ENCODE assay signal across 8 mouse cellular contexts in the genomic region with DNA sequence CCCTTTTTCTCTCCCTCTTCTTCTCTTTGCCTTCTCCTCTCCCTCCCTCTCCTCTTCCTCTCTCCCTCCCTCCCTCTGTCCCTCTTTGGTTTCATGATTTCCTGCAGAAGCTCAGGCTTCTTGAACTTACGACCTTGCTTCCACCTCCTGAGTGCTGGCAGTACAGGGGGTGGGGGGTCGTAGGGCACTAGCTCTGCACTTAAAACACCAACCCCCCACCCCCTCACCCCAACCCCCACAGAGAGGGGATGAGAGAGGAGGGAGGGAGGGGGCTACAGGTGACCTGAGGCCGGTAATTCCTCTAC. TPM values are rescaled to one million over a fixed set of nuclear protein-coding genes. Genes with fewer than 3 reads are reported as not detected.
DNase-seq lines count a peak whose midpoint lies in the region; ATAC-seq and TF ChIP-seq lines count a peak whose summit lies in the region.

No protein-coding gene starts in this region.

- peak overlapping the region; percentile 76 for H3K4me2 ChIP-seq in heart, embryonic 15.5 days
- peak overlapping the region; percentile 67 for H3K4me2 ChIP-seq in hindbrain, embryonic 13.5 days
- peak overlapping the region; percentile 73 for H3K4me2 ChIP-seq in midbrain, embryonic 15.5 days

- DNase-seq in heart, adult 9 months (ENCODE audit: low spot score in 2 of 2): no peak
- DNase-seq in ES-E14 (ENCODE audit: low read depth, low spot score): no peak
- no peak for DNase-seq in adrenal gland, postnatal 4 days (ENCODE audit: low spot score in 2 of 2)
- no peak for DNase-seq in cerebellum, postnatal 4 days (ENCODE audit: low spot score in 2 of 2)
- DNase-seq in cerebellum, postnatal 25 days: no peak

- H3K9me3 ChIP-seq in heart, embryonic 15.5 days (replicated peaks): no peaks in the 10 kb centered on the region
- H3K9me3 ChIP-seq in ES-E14 (ENCODE audit: control insufficient read depth, insufficient read depth, low read depth, low read length): 0 out of 2 replicates have a peak, but pooled peaks cover 2% of the 10 kb centered on the region
- 0 out of 2 replicates have a peak, but pooled peaks cover 3% of the 10 kb centered on the region for H3K9me3 ChIP-seq in hindbrain, embryonic 13.5 days
- no peaks in the 10 kb centered on the region for H3K9me3 ChIP-seq in midbrain, embryonic 15.5 days

- H3K9ac ChIP-seq in heart, embryonic 15.5 days: peak overlapping the region; percentile 89
- peak overlapping the region; percentile 57; the same call in 1 of the 2 replicates for H3K9ac ChIP-seq in ES-E14 (ENCODE audit: insufficient read depth, low read depth, low read length, poor library complexity, severe bottlenecking)
- peak overlapping the region; percentile 67 for H3K9ac ChIP-seq in hindbrain, embryonic 13.5 days
- H3K9ac ChIP-seq in midbrain, embryonic 15.5 days: peak overlapping the region; percentile 2; the same call in 1 of the 2 replicates

- in situ Hi-C loops in ES-E14 (cut with MboI; ENCODE audit: low sequenced_read_pairs in 2 of 2, unreplicated experiment in 2 of 2): no loop called here

- no peak; the same call in 1 of the 2 replicates for ATAC-seq in heart, embryonic 15.5 days (replicated peaks; ENCODE audit: insufficient number of reproducible peaks, insufficient read depth, low FRiP score, low read depth)
- no peak for ATAC-seq in hindbrain, embryonic 13.5 days (ENCODE audit: low FRiP score)
- no peak for ATAC-seq in midbrain, embryonic 15.5 days (replicated peaks)

- H3K4me1 ChIP-seq in heart, embryonic 15.5 days (replicated peaks): peaks cover 3% of the 10 kb centered on the region; the same call in 1 of the 2 replicates
- H3K4me1 ChIP-seq in ES-E14 (ENCODE audit: control insufficient read depth in 2 of 2, insufficient read depth in 2 of 2, low read length in 2 of 2, poor library complexity in 1 of 2): no peaks in the 10 kb centered on the region
- peaks cover 11% of the 10 kb centered on the region for H3K4me1 ChIP-seq in hindbrain, embryonic 13.5 days (replicated peaks)
- H3K4me1 ChIP-seq in midbrain, embryonic 15.5 days: peaks cover 7% of the 10 kb centered on the region

- no peaks in the 10 kb centered on the region for H3K36me3 ChIP-seq in heart, embryonic 15.5 days
- no peaks in the 10 kb centered on the region for H3K36me3 ChIP-seq in ES-E14 (ENCODE audit: control insufficient read depth, insufficient read depth, low read length, poor library complexity, severe bottlenecking)
- H3K36me3 ChIP-seq in hindbrain, embryonic 13.5 days: no peaks in the 10 kb centered on the region
- H3K36me3 ChIP-seq in midbrain, embryonic 15.5 days (replicated peaks): no peaks in the 10 kb centered on the region

- peak overlapping the region; percentile 81 for H3K4me3 ChIP-seq in heart, embryonic 15.5 days
- peak overlapping the region; percentile 55 to 67 for H3K4me3 ChIP-seq in ES-E14 (ENCODE audit: insufficient read depth in 1 of 2, low read depth in 1 of 2, low read length in 2 of 2, poor library complexity in 1 of 2, severe bottlenecking in 1 of 2)
- peak overlapping the region; percentile 40 for H3K4me3 ChIP-seq in hindbrain, embryonic 13.5 days
- H3K4me3 ChIP-seq in midbrain, embryonic 15.5 days: peak overlapping the region; percentile 35

- no peaks in the 10 kb centered on the region for H3K27me3 ChIP-seq in heart, embryonic 15.5 days
- H3K27me3 ChIP-seq in hindbrain, embryonic 13.5 days: peaks cover 16% of the 10 kb centered on the region; the same call in 1 of the 2 replicates
- H3K27me3 ChIP-seq in midbrain, embryonic 15.5 days (replicated peaks): no peaks in the 10 kb centered on the region

- 2% methylated on average over 3 of the region's 3 CpGs for WGBS in heart, embryonic 15.5 days
- WGBS in hindbrain, embryonic 13.5 days: 4% methylated on average over 3 of the region's 3 CpGs
- WGBS in midbrain, embryonic 15.5 days: 4% methylated on average over 3 of the region's 3 CpGs

- peak overlapping the region; percentile 85 for H3K27ac ChIP-seq in heart, embryonic 15.5 days
- H3K27ac ChIP-seq in ES-E14 (ENCODE audit: insufficient read depth, low read depth, low read length, poor library complexity, severe bottlenecking): no peak overlapping the region
- H3K27ac ChIP-seq in hindbrain, embryonic 13.5 days: no peak overlapping the region
- H3K27ac ChIP-seq in midbrain, embryonic 15.5 days: no peak overlapping the region

TF ChIP-seq in ES-E14, 5 proteins besides CTCF, POLR2A, EP300 and RAD21:
- TF ChIP-seq MAFK (IDR thresholded peaks at IDR 0.05; ENCODE audit: insufficient read depth, low read depth, low read length): no peak
- TF ChIP-seq ZNF384 (IDR thresholded peaks at IDR 0.05; ENCODE audit: low read depth, low read length): no peak
- TF ChIP-seq CHD2 (IDR thresholded peaks at IDR 0.05; ENCODE audit: low read depth, low read length): no peak

RNA-seq across cellular contexts. Expression of a gene that starts 0.8 kb away (rescaled TPM):
- polyA plus RNA-seq in heart, embryonic 15.5 days (2015; fragmentation: Nextera tagmentation; extraction: Ambion mirVana): 18.7 and 23.9 TPM in 2 replicates
- total RNA-seq in ES-E14 (2012; rRNA removed): 1.6 and 2.5 TPM in 2 replicates
- 6.9 and 8.2 TPM in 2 replicates for polyA plus RNA-seq in hindbrain, embryonic 13.5 days (2015; fragmentation: Nextera tagmentation; extraction: Ambion mirVana)
- 5.3 and 5.5 TPM in 2 replicates for polyA plus RNA-seq in midbrain, embryonic 15.5 days (2015; fragmentation: Nextera tagmentation; extraction: Ambion mirVana)
- 10 to 100 TPM; 25.6 to 29.8 TPM for total RNA-seq in adrenal gland, postnatal 4 days (2021)

Comparison
In these comparisons a context has a peak if more than half of its experiments do, and no peak if none do; other contexts are left out.
1. H3K9ac ChIP-seq: peak in every context shown above with its lines; median percentile 89 in heart, embryonic 15.5 days; 67 in hindbrain, embryonic 13.5 days; 57 in ES-E14; 2 in midbrain, embryonic 15.5 days.